Mouse (Mus musculus) adrenal gland (tissue): ENCODE measurements around the gene Nifk.

ENCODE experiments used
- intact Hi-C: fragments of 180-260 bp; cut with DNase I; formaldehyde crosslinking; loops from one replicate; pipeline ENCODE4 v1.15.1; 2025
- long read RNA-seq, 2 experiments: library from polyadenylated mRNA; unstranded; transcript quantifications; one replicate each; pipeline ENCODE4 v2.0.0; 2020; ENCODE audit warnings: borderline replicate concordance in 1 of 2; ENCODE audit not compliant: insufficient replicate concordance in 1 of 2

Gene Nifk
- long read RNA-seq, experiment 1, transcript Nifk-201 (7 exons, 1,889 nt): major isoform, 88 of 93 reads
- long read RNA-seq, experiment 1, partial matches to known transcripts: 2 of 93 reads
- long read RNA-seq, experiment 1, other reads (novel, unspliced or antisense): 2 of 93 reads
- long read RNA-seq, experiment 2, transcript Nifk-201 (7 exons, 1,889 nt): major isoform, 81 of 86 reads
- long read RNA-seq, experiment 2, partial matches to known transcripts: 3 of 86 reads
- long read RNA-seq, experiment 2, other reads (novel, unspliced or antisense): 2 of 86 reads

GRCm38 (mm10) chr1:118321661-118322201 lies at the start of gene Nifk:
TSS of gene Nifk (plus strand) at chr1:118321839.
- intact Hi-C loops: loop anchor here (5.0 kb wide), 2 partner anchors 66 to 156 kb away; partner anchors contain the start of gene Clasp1

- intact Hi-C loops: loop anchor here (10.0 kb wide), 1 partner anchor 760 kb away; no protein-coding TSS in a partner anchor
These were observed 46.5 kb upstream of the Nifk start for GRCm38 (mm10) chr1:118275139-118275538.

- intact Hi-C loops: no loop called here
These were observed 29.3 kb upstream of the Nifk start for GRCm38 (mm10) chr1:118292291-118292690.

- intact Hi-C loops: no loop called here
These were observed 27.4 kb upstream of the Nifk start for GRCm38 (mm10) chr1:118294192-118294591.

GRCm38 (mm10) chr1:118294826-118295225 lies 26.8 kb upstream of the Nifk start:
- intact Hi-C loops: no loop called here

- intact Hi-C loops: no loop called here
These were observed 25.0 kb upstream of the Nifk start for GRCm38 (mm10) chr1:118296673-118297072.

- intact Hi-C loops: no loop called here
These were observed 23.9 kb upstream of the Nifk start for GRCm38 (mm10) chr1:118297719-118298118.

GRCm38 (mm10) chr1:118310780-118311621 lies 10.6 kb upstream of the Nifk start:
- intact Hi-C loops: no loop called here

GRCm38 (mm10) chr1:118311622-118312326 lies 9.9 kb upstream of the Nifk start, which contains the start of gene Tsn:
TSS of gene Tsn (minus strand) at chr1:118311739.
- intact Hi-C loops: no loop called here

GRCm38 (mm10) chr1:118320696-118321095 lies 943 bp upstream of the Nifk start:
- intact Hi-C loops: loop anchor here (5.0 kb wide), 2 partner anchors 67 to 157 kb away; partner anchors contain the start of gene Clasp1

- intact Hi-C loops: loop anchor here (5.0 to 10.0 kb wide), 2 partner anchors 152 to 420 kb away; no protein-coding TSS in a partner anchor
These were observed 13.4 kb downstream of the Nifk start for GRCm38 (mm10) chr1:118334749-118335713.

- intact Hi-C loops: loop anchor here (5.0 to 10.0 kb wide), 2 partner anchors 151 to 419 kb away; no protein-coding TSS in a partner anchor
These were observed 14.2 kb downstream of the Nifk start for GRCm38 (mm10) chr1:118335847-118336246.

GRCm38 (mm10) chr1:118337921-118338320 lies 16.3 kb downstream of the Nifk start:
- intact Hi-C loops: loop anchor here (5.0 to 10.0 kb wide), 2 partner anchors 149 to 417 kb away; no protein-coding TSS in a partner anchor

- intact Hi-C loops: no loop called here
These were observed 22.2 kb downstream of the Nifk start for GRCm38 (mm10) chr1:118343649-118344435.

GRCm38 (mm10) chr1:118349922-118350321 lies 28.3 kb downstream of the Nifk start:
- intact Hi-C loops: no loop called here

GRCm38 (mm10) chr1:118359071-118359761 lies 37.6 kb downstream of the Nifk start:
- intact Hi-C loops: no loop called here

GRCm38 (mm10) chr1:118367970-118368369 lies 46.3 kb downstream of the Nifk start:
- intact Hi-C loops: no loop called here

GRCm38 (mm10) chr1:118368721-118369461 lies 47.3 kb downstream of the Nifk start:
- intact Hi-C loops: no loop called here
